Mouse (Mus musculus) liver, embryonic 15.5 days (tissue): ENCODE measurements at regions not wholly inside any gene's neighbourhood (a gene's known extent, or its start where the extent isn't known, plus 50 kb on each side); places are given as distances from the start of the nearest gene placed in this dataset.
A peak's percentile ranks its signal among the peaks of the same experiment; 100 is the strongest.

Experiments used
- ATAC-seq: fragments of 200-750 bp; cut with Nextera tagmentation; 2 replicates; pipeline ENCODE4 v1.8.0; 2017; ENCODE audit warnings: moderate number of reproducible peaks, mild to moderate bottlenecking, moderate library complexity; ENCODE audit not compliant: insufficient read depth
- H3K27ac ChIP-seq: fragments of 300-500 bp; sonication (generic); replicated peaks from 2 replicates; pipeline ENCODE4 v1.5.1; 2015; ENCODE audit warnings: mild to moderate bottlenecking, inconsistent platforms
- H3K27me3 ChIP-seq: fragments of 300-500 bp; sonication (generic); 2 replicates; pipeline ENCODE4 v1.6.1; 2015; ENCODE audit warnings: mild to moderate bottlenecking, inconsistent platforms
- H3K36me3 ChIP-seq: fragments of 300-500 bp; sonication (generic); replicated peaks from 2 replicates; pipeline ENCODE4 v1.6.1; 2015; ENCODE audit warnings: moderate library complexity, mild to moderate bottlenecking, inconsistent platforms
- H3K4me1 ChIP-seq: fragments of 300-500 bp; sonication (generic); replicated peaks from 2 replicates; pipeline ENCODE4 v1.6.1; 2015; ENCODE audit warnings: inconsistent platforms
- H3K4me2 ChIP-seq: fragments of 300-500 bp; sonication (generic); 2 replicates; pipeline ENCODE4 v1.6.1; 2015; ENCODE audit warnings: moderate library complexity, mild to moderate bottlenecking, inconsistent platforms
- H3K4me3 ChIP-seq: fragments of 300-500 bp; sonication (generic); replicated peaks from 2 replicates; pipeline ENCODE4 v1.5.1; 2015; ENCODE audit warnings: mild to moderate bottlenecking, inconsistent platforms
- H3K9ac ChIP-seq: fragments of 300-500 bp; sonication (generic); 2 replicates; pipeline ENCODE4 v1.6.1; 2015; ENCODE audit warnings: moderate library complexity, mild to moderate bottlenecking, inconsistent platforms
- H3K9me3 ChIP-seq: fragments of 300-500 bp; sonication (generic); replicated peaks from 2 replicates; pipeline ENCODE4 v1.6.1; 2016; ENCODE audit warnings: inconsistent platforms
- WGBS: fragments of 180-500 bp; shearing (Covaris S2); methylation state at CpG from one replicate; pipeline ENCODE4 v1.1.7; 2015; ENCODE audit warnings: mixed read lengths; ENCODE audit not compliant: insufficient replicate concordance; 5-methylcytosine and 5-hydroxymethylcytosine counted together

- H3K36me3 ChIP-seq: no peaks in the 10 kb centered on the region
- no peak overlapping the region for H3K4me3 ChIP-seq
- no peaks in the 10 kb centered on the region for H3K4me1 ChIP-seq
- no peak overlapping the region for H3K9ac ChIP-seq
- H3K27ac ChIP-seq: no peak overlapping the region
- no peak for ATAC-seq
- no peaks in the 10 kb centered on the region for H3K9me3 ChIP-seq
- H3K4me2 ChIP-seq: no peak overlapping the region
- H3K27me3 ChIP-seq: no peaks in the 10 kb centered on the region
- WGBS: 26% methylated on average over 2 of the region's 2 CpGs
Observed at GRCm38 (mm10) chr3:61154087-61154486, 151.5 kb downstream of the P2ry1 start.

DNA sequence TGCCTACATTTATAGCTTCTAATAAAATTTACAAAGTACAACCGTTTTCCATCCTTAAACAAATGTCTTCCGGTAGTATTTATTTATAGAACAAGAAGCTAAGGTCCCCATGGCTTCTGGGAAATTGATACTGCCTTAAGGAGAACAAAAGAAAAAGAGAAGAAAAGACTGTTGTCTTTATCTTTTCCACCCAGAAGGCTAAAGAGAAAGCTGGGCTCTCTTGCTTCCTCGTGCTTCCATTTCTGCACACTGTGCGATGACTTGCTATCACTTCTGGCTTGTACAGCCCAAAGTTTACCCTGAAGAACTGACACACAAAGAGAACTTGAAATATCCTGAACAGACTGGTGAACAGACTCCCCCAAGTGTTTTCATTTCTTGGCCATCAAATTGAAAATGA, 157.2 kb downstream of the P2ry1 start:
- WGBS: 12% methylated on average over 4 of the region's 4 CpGs
- H3K9me3 ChIP-seq: no peaks in the 10 kb centered on the region
- H3K4me2 ChIP-seq: 0 out of 2 replicates have a peak overlapping the region, but pooled peaks have one; percentile 18
- H3K4me1 ChIP-seq: no peaks in the 10 kb centered on the region
- no peak overlapping the region for H3K4me3 ChIP-seq
- H3K36me3 ChIP-seq: no peaks in the 10 kb centered on the region
- no peak overlapping the region for H3K9ac ChIP-seq
- ATAC-seq: peak; percentile 44; the same call in 1 of the 2 replicates
- H3K27me3 ChIP-seq: no peaks in the 10 kb centered on the region
- H3K27ac ChIP-seq: no peak overlapping the region

DNA sequence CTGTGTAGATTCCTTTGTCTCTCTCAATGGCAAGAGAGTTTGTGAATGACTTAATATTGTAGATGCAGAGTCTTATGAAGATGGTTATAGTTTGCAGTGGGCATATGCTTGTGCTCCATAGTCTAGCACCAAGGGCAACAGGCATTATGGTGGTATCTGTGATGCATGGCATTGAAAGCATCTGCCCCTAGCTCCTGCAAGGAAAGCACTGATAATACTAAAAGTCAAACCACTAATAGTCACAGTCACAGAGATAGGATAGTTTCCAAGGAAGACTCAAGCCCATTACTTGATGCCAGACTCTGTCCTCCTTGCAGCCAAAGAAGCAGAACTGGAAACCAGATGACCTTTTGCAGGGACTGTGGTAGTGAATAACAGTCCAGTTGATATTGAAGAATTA, 158.8 kb downstream of the P2ry1 start:
- no peak for ATAC-seq

GRCm38 (mm10) chr3:61185789-61186188, 175.6 kb upstream of the Rap2b start:
- no peaks in the 10 kb centered on the region for H3K9me3 ChIP-seq
- H3K27me3 ChIP-seq: no peaks in the 10 kb centered on the region
- no peaks in the 10 kb centered on the region for H3K36me3 ChIP-seq
- H3K4me2 ChIP-seq: no peak overlapping the region
- WGBS: 18% methylated on average over 1 of the region's 1 CpGs
- no peaks in the 10 kb centered on the region for H3K4me1 ChIP-seq
- no peak overlapping the region for H3K4me3 ChIP-seq
- H3K9ac ChIP-seq: no peak overlapping the region
- no peak overlapping the region for H3K27ac ChIP-seq
- ATAC-seq: no peak

More for the DNA sequence above, 158.8 kb downstream of the P2ry1 start:
- Histone ChIP-seq H3K9ac (no peak overlapping the region), H3K27ac (no peak overlapping the region), H3K4me2 (no peak overlapping the region), H3K9me3 (no peaks in the 10 kb centered on the region), H3K4me3 (no peak overlapping the region), H3K36me3 (no peaks in the 10 kb centered on the region), H3K4me1 (no peaks in the 10 kb centered on the region), H3K27me3 (no peaks in the 10 kb centered on the region)

GRCm38 (mm10) chr3:61188662-61189061, 172.8 kb upstream of the Rap2b start:
- no peaks in the 10 kb centered on the region for H3K9me3 ChIP-seq

GRCm38 (mm10) chr3:61216562-61216961, 144.9 kb upstream of the Rap2b start:
- 27% methylated on average over 4 of the region's 4 CpGs for WGBS
- no peak for ATAC-seq
- H3K36me3 ChIP-seq: no peaks in the 10 kb centered on the region
- no peak overlapping the region for H3K4me3 ChIP-seq
- no peak overlapping the region for H3K9ac ChIP-seq
- no peaks in the 10 kb centered on the region for H3K27me3 ChIP-seq
- no peaks in the 10 kb centered on the region for H3K9me3 ChIP-seq
- no peak overlapping the region for H3K4me2 ChIP-seq
- no peaks in the 10 kb centered on the region for H3K4me1 ChIP-seq
- H3K27ac ChIP-seq: no peak overlapping the region

More at GRCm38 (mm10) chr3:61188662-61189061, 172.8 kb upstream of the Rap2b start:
- H3K36me3 ChIP-seq: no peaks in the 10 kb centered on the region
- no peak overlapping the region for H3K27ac ChIP-seq
- H3K9ac ChIP-seq: no peak overlapping the region
- H3K4me1 ChIP-seq: no peaks in the 10 kb centered on the region
- no peak for ATAC-seq
- H3K27me3 ChIP-seq: no peaks in the 10 kb centered on the region
- H3K4me3 ChIP-seq: no peak overlapping the region
- no peak overlapping the region for H3K4me2 ChIP-seq

GRCm38 (mm10) chr3:61224505-61224904, 136.9 kb upstream of the Rap2b start:
- H3K9me3 ChIP-seq: no peaks in the 10 kb centered on the region
- ATAC-seq: no peak
- H3K4me1 ChIP-seq: no peaks in the 10 kb centered on the region
- no peak overlapping the region for H3K27ac ChIP-seq
- H3K4me3 ChIP-seq: no peak overlapping the region
- no peak overlapping the region for H3K4me2 ChIP-seq
- no peak overlapping the region for H3K9ac ChIP-seq
- no peaks in the 10 kb centered on the region for H3K36me3 ChIP-seq
- no peaks in the 10 kb centered on the region for H3K27me3 ChIP-seq

DNA sequence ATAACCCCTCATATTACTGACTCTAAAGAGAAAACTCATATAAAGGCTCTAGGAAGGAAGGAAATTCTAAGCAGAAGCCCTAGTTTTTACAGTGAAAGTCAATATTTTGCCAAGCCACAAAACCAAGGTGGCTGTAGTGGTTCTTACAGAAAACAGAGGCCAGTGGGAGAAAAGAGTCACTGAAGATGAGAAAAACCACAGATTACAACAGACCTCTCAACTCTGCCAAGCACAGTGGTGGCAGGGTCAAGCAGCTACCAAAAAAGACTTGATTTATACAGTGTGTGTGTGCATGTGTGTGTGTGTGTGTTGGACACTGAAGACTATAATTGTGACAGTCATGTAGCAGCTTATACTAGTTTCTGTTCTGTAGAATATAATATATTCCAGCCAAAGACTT, 136.4 kb upstream of the Rap2b start:
- no peaks in the 10 kb centered on the region for H3K36me3 ChIP-seq
- ATAC-seq: no peak
- no peak overlapping the region for H3K9ac ChIP-seq
- no peaks in the 10 kb centered on the region for H3K4me1 ChIP-seq
- no peaks in the 10 kb centered on the region for H3K27me3 ChIP-seq
- H3K27ac ChIP-seq: no peak overlapping the region
- H3K4me3 ChIP-seq: no peak overlapping the region
- H3K9me3 ChIP-seq: no peaks in the 10 kb centered on the region
- no peak overlapping the region for H3K4me2 ChIP-seq

GRCm38 (mm10) chr3:61241380-61241779, 120.1 kb upstream of the Rap2b start:
- ATAC-seq: no peak
- Histone ChIP-seq H3K36me3 (no peaks in the 10 kb centered on the region), H3K9me3 (no peaks in the 10 kb centered on the region), H3K4me2 (no peak overlapping the region), H3K27ac (no peak overlapping the region), H3K4me1 (no peaks in the 10 kb centered on the region), H3K9ac (no peak overlapping the region), H3K4me3 (no peak overlapping the region), H3K27me3 (no peaks in the 10 kb centered on the region)
- 21% methylated on average over 5 of the region's 5 CpGs for WGBS

DNA sequence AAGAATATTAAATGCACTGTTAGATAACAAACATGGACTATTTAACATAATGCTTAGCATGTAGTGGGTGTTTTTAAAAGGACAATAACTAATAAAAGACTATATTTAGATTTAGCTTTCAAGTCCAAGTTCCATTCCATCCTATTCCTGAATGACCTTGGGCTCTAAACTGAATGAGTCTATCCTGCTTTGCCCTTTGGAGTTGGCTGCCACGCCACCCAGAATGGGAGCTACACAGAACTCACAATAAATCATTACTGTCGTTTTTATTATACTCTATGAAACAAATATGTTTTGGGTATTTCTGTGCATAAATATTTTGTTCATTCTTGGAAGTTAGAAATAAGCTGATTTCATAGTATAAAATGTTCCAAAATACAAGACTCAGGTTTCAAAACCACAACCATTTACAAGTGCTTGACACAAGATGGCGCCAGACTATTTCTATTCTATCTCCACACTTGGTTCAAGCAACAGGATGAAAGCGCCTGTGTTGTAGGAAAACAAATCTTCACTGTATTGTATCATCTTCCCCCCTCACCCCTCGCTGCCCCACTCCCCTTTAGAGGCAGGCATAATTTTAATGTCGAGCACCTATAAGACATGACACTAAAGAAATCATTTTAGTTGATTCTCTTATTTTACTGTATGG, 117.4 kb upstream of the Rap2b start:
- Histone ChIP-seq H3K9me3 (no peaks in the 10 kb centered on the region), H3K9ac (no peak overlapping the region), H3K4me3 (no peak overlapping the region), H3K36me3 (no peaks in the 10 kb centered on the region), H3K27ac (no peak overlapping the region), H3K4me1 (no peaks in the 10 kb centered on the region), H3K27me3 (no peaks in the 10 kb centered on the region), H3K4me2 (no peak overlapping the region)
- no peak for ATAC-seq
- 16% methylated on average over 6 of the region's 6 CpGs for WGBS

GRCm38 (mm10) chr3:61246429-61246828, 115.0 kb upstream of the Rap2b start:
- H3K36me3 ChIP-seq: no peaks in the 10 kb centered on the region
- no peak for ATAC-seq
- WGBS: 46% methylated on average over 4 of the region's 4 CpGs
- H3K4me2 ChIP-seq: no peak overlapping the region
- H3K4me1 ChIP-seq: no peaks in the 10 kb centered on the region
- H3K9ac ChIP-seq: no peak overlapping the region
- no peaks in the 10 kb centered on the region for H3K27me3 ChIP-seq
- H3K4me3 ChIP-seq: no peak overlapping the region
- no peaks in the 10 kb centered on the region for H3K9me3 ChIP-seq
- H3K27ac ChIP-seq: no peak overlapping the region

DNA sequence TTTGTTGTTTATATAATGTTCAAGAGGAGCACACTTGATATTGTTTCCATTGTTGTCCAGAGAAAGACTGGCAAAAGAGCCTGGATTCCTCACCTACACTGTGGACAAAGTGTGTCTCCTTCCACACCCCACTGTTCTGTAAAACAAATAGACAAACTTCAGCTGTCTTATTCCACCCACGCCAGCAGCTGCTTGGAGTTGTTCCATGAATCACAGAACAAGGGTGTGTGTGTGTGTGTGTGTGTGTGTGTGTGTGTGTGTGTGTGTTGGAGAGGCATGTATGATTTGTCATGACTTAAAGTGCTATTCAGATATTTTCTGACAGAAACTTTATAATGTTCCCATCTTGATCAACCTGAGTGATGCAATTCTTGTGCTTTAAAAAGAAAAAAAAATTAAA, 114.1 kb upstream of the Rap2b start:
- no peaks in the 10 kb centered on the region for H3K9me3 ChIP-seq

More for the DNA sequence above, 114.1 kb upstream of the Rap2b start:
- Histone ChIP-seq H3K27ac (no peak overlapping the region), H3K4me2 (no peak overlapping the region), H3K4me3 (no peak overlapping the region), H3K27me3 (no peaks in the 10 kb centered on the region), H3K36me3 (no peaks in the 10 kb centered on the region), H3K9ac (no peak overlapping the region), H3K4me1 (no peaks in the 10 kb centered on the region)
- ATAC-seq: no peak
- WGBS: 43% methylated on average over 1 of the region's 1 CpGs
